Mouse (Mus musculus): ENCODE measurements around the gene Il24. TPM values are rescaled to one million over a fixed set of nuclear protein-coding genes. Genes with fewer than 3 reads are reported as not detected.

The Il24 gene
- total and polyA plus RNA-seq, 3 experiments, result not detected

- no peak within 1 kb of the TSS for H3K27ac ChIP-seq (ENCODE audit: insufficient read depth, low read depth)
- TF ChIP-seq KAT2A (IDR thresholded peaks at IDR 0.05; ENCODE audit: insufficient replicate concordance, low read length) (no peak), ETS1 (conservative IDR thresholded peaks at IDR 0.05; ENCODE audit: low read depth, low read length) (no peak), BHLHE40 (IDR thresholded peaks at IDR 0.05; ENCODE audit: low read depth, low read length) (no peak), ZNF384 (IDR thresholded peaks at IDR 0.05; ENCODE audit: low read depth, low read length) (no peak), MAX (IDR thresholded peaks at IDR 0.05; ENCODE audit: low read length) (no peak), IRF4 (IDR thresholded peaks at IDR 0.05; ENCODE audit: low read depth, low read length) (no peak), NELFE (IDR thresholded peaks at IDR 0.05; ENCODE audit: low read depth, low read length) (no peak), CHD2 (IDR thresholded peaks at IDR 0.05; ENCODE audit: low read length) (no peak), SIN3A (IDR thresholded peaks at IDR 0.05; ENCODE audit: low read length) (no peak), MXI1 (IDR thresholded peaks at IDR 0.05; ENCODE audit: low read depth, low read length) (no peak), RCOR1 (conservative IDR thresholded peaks at IDR 0.05; ENCODE audit: low read depth, low read length) (no peak), POLR2AphosphoS2 (IDR thresholded peaks at IDR 0.05; ENCODE audit: low read depth, low read length) (no peak)
- no peaks in the 10 kb centered on the region for H3K9me3 ChIP-seq (replicated peaks; ENCODE audit: low read length)
- H3K9ac ChIP-seq (ENCODE audit: insufficient read depth, low read depth), result no peak within 1 kb of the TSS
- in situ Hi-C loops (cut with MboI; ENCODE audit: low pct_ligation_motif_present, low pct_unique_long_range_greater_than_20kb, low sequenced_read_pairs) (no loop called here), dilution Hi-C loops (cut with MboI; ENCODE audit: extremely low pct_ligation_motif_present, extremely low pct_unique_long_range_greater_than_20kb, low sequenced_read_pairs) (no loop called here)
- no peak for DNase-seq (ENCODE audit: extremely low read depth)
- no peak within 1 kb of the TSS for H3K4me2 ChIP-seq (ENCODE audit: insufficient read depth, low read depth, poor library complexity, severe bottlenecking)
- no peaks in the 10 kb centered on the region for H3K36me3 ChIP-seq (replicated peaks in 1 of 2; ENCODE audit: control insufficient read depth in 1 of 2, insufficient read depth in 1 of 2, low read length in 1 of 2)
- H3K4me1 ChIP-seq (ENCODE audit: control insufficient read depth in 1 of 2, insufficient read depth in 2 of 2), result peaks cover 10 to 26% of the 10 kb centered on the region in 2 experiments
- no peaks in the 10 kb centered on the region for H3K79me2 ChIP-seq (replicated peaks; ENCODE audit: control insufficient read depth, extremely low read depth, insufficient read depth, poor library complexity, severe bottlenecking)
- no peak within 1 kb of the TSS for H3K4me3 ChIP-seq (replicated peaks in 1 of 3; ENCODE audit: low read depth in 2 of 3, low read length in 2 of 3, poor library complexity in 1 of 3)
- H3K27me3 ChIP-seq (replicated peaks), result no peaks in the 10 kb centered on the region
These were observed 21.6 kb downstream of the Il24 start, which contains the start of gene Fcmr for GRCm38 (mm10) chr1:130865541-130866221. Gene Fcmr, plus strand, starts transcription at chr1:130865669.

- no peaks in the 10 kb centered on the region for H3K27me3 ChIP-seq (replicated peaks)
- dilution Hi-C loops (cut with MboI; ENCODE audit: extremely low pct_ligation_motif_present, extremely low pct_unique_long_range_greater_than_20kb, low sequenced_read_pairs) (no loop called here), in situ Hi-C loops (cut with MboI; ENCODE audit: low pct_ligation_motif_present, low pct_unique_long_range_greater_than_20kb, low sequenced_read_pairs) (no loop called here)
- H3K36me3 ChIP-seq (replicated peaks in 1 of 2; ENCODE audit: control insufficient read depth in 1 of 2, insufficient read depth in 1 of 2, low read length in 1 of 2), result no peaks in the 10 kb centered on the region
- no peak for TF ChIP-seq ELF1 (IDR thresholded peaks at IDR 0.05; ENCODE audit: low read depth, low read length)
- no peak for TF ChIP-seq MEF2A (IDR thresholded peaks at IDR 0.05; ENCODE audit: borderline replicate concordance, low read depth, low read length)
- TF ChIP-seq ETS1 (conservative IDR thresholded peaks at IDR 0.05; ENCODE audit: low read depth, low read length), result no peak
- TF ChIP-seq HCFC1 (IDR thresholded peaks at IDR 0.05; ENCODE audit: low read depth, low read length), result no peak
- no peak for TF ChIP-seq BHLHE40 (IDR thresholded peaks at IDR 0.05; ENCODE audit: low read depth, low read length)
- no peak for TF ChIP-seq EP300 (IDR thresholded peaks at IDR 0.05; ENCODE audit: low read length)
- TF ChIP-seq POLR2A (IDR thresholded peaks at IDR 0.05; ENCODE audit: low read depth, low read length), result no peak
- TF ChIP-seq GABPA (IDR thresholded peaks at IDR 0.05; ENCODE audit: insufficient replicate concordance, low read depth, low read length), result no peak
- no peak for TF ChIP-seq CHD2 (IDR thresholded peaks at IDR 0.05; ENCODE audit: low read length)
- no peak for TF ChIP-seq MYC (IDR thresholded peaks at IDR 0.05; ENCODE audit: low read depth, low read length)
- TF ChIP-seq PAX5 (IDR thresholded peaks at IDR 0.05; ENCODE audit: low read length), result no peak
- no peak for TF ChIP-seq CHD1 (IDR thresholded peaks at IDR 0.05; ENCODE audit: low read depth, low read length)
- no peak for TF ChIP-seq MAFK (IDR thresholded peaks at IDR 0.05; ENCODE audit: insufficient replicate concordance, low read length)
- TF ChIP-seq TCF12 (IDR thresholded peaks at IDR 0.05; ENCODE audit: low read depth, low read length), result no peak
- TF ChIP-seq POLR2AphosphoS2 (IDR thresholded peaks at IDR 0.05; ENCODE audit: low read depth, low read length), result no peak
- TF ChIP-seq RCOR1 (conservative IDR thresholded peaks at IDR 0.05; ENCODE audit: low read depth, low read length), result no peak
- TF ChIP-seq USF2 (conservative IDR thresholded peaks at IDR 0.05; ENCODE audit: low read depth, low read length), result no peak
- no peak for TF ChIP-seq IRF4 (IDR thresholded peaks at IDR 0.05; ENCODE audit: low read depth, low read length)
- H3K4me3 ChIP-seq (replicated peaks in 1 of 3; ENCODE audit: low read depth in 2 of 3, low read length in 2 of 3, poor library complexity in 1 of 3), result no peak overlapping the region
- DNase-seq (ENCODE audit: extremely low read depth), result no peak
- no peak overlapping the region for H3K27ac ChIP-seq (ENCODE audit: insufficient read depth, low read depth)
- H3K4me1 ChIP-seq (ENCODE audit: control insufficient read depth in 1 of 2, insufficient read depth in 2 of 2), result peaks cover 10 to 26% of the 10 kb centered on the region in 2 experiments
- H3K4me2 ChIP-seq (ENCODE audit: insufficient read depth, low read depth, poor library complexity, severe bottlenecking), result no peak overlapping the region
- H3K79me2 ChIP-seq (replicated peaks; ENCODE audit: control insufficient read depth, extremely low read depth, insufficient read depth, poor library complexity, severe bottlenecking), result no peaks in the 10 kb centered on the region
- no peak overlapping the region for H3K9ac ChIP-seq (ENCODE audit: insufficient read depth, low read depth)
- H3K9me3 ChIP-seq (replicated peaks; ENCODE audit: low read length), result no peaks in the 10 kb centered on the region
These were observed 22.5 kb downstream of the Il24 start for GRCm38 (mm10) chr1:130864741-130865140.

Data from CH12.LX (cell line).